Mouse (Mus musculus) lung, embryonic 15.5 days (tissue): ENCODE measurements around the gene Agl. TPM values are rescaled to one million over a fixed set of nuclear protein-coding genes. Genes with fewer than 3 reads are reported as not detected.

Experiments used
- ATAC-seq: fragments of 200-750 bp; cut with Nextera tagmentation; 2 replicates; pipeline ENCODE4 v1.8.0; 2017; ENCODE audit warnings: moderate number of reproducible peaks, borderline replicate concordance; ENCODE audit not compliant: low FRiP score, low TSS enrichment; ENCODE audit errors: extremely low read depth
- H3K27ac ChIP-seq: fragments of 300-500 bp; sonication (generic); 2 replicates; pipeline ENCODE4 v1.5.1; 2015; ENCODE audit warnings: moderate library complexity, mild to moderate bottlenecking, inconsistent platforms
- H3K27me3 ChIP-seq: fragments of 300-500 bp; sonication (generic); 2 replicates; pipeline ENCODE4 v1.6.1; 2015; ENCODE audit warnings: inconsistent platforms
- H3K36me3 ChIP-seq: fragments of 300-500 bp; sonication (generic); 2 replicates; pipeline ENCODE4 v1.6.1; 2015; ENCODE audit warnings: inconsistent platforms
- H3K4me1 ChIP-seq: fragments of 300-500 bp; sonication (generic); 2 replicates; pipeline ENCODE4 v1.6.1; 2015; ENCODE audit warnings: inconsistent platforms
- H3K4me2 ChIP-seq: fragments of 300-500 bp; sonication (generic); 2 replicates; pipeline ENCODE4 v1.6.1; 2015; ENCODE audit warnings: inconsistent platforms, mild to moderate bottlenecking, moderate library complexity
- H3K4me3 ChIP-seq: fragments of 300-500 bp; sonication (generic); 2 replicates; pipeline ENCODE4 v1.5.1; 2015; ENCODE audit warnings: mild to moderate bottlenecking, inconsistent platforms
- H3K9ac ChIP-seq: fragments of 300-500 bp; sonication (generic); 2 replicates; pipeline ENCODE4 v1.6.1; 2015; ENCODE audit warnings: inconsistent platforms
- H3K9me3 ChIP-seq: fragments of 300-500 bp; sonication (generic); 2 replicates; pipeline ENCODE4 v1.6.1; 2016; ENCODE audit warnings: inconsistent platforms
- WGBS: fragments of 180-500 bp; shearing (Covaris S2); methylation state at CpG from one replicate; pipeline ENCODE4 v1.1.7; 2015; 5-methylcytosine and 5-hydroxymethylcytosine counted together
- polyA plus RNA-seq: library from polyadenylated mRNA; unstranded; fragments of >200 nt; fragmentation: Nextera tagmentation; extraction: Ambion mirVana; gene quantifications from 2 replicates; pipeline ENCODE4 v1.2.1, GENCODE M21; 2015

The Agl gene
- polyA plus RNA-seq, 1 experiment from 2014 or later = 17.7 TPM

GRCm38 (mm10) chr3:116726807-116727206 lies 81.2 kb downstream of the Agl start:
- Histone ChIP-seq H3K4me1 (peaks cover 4% of the 10 kb centered on the region; the same call in 1 of the 2 replicates), H3K9ac (no peak overlapping the region), H3K27ac (no peak overlapping the region), H3K4me3 (no peak overlapping the region), H3K9me3 (no peaks in the 10 kb centered on the region), H3K36me3 (no peaks in the 10 kb centered on the region), H3K27me3 (no peaks in the 10 kb centered on the region), H3K4me2 (no peak overlapping the region)
- 38% methylated on average over 9 of the region's 9 CpGs for WGBS
- no peak for ATAC-seq

- Histone ChIP-seq H3K27ac (no peak overlapping the region), H3K9ac (no peak overlapping the region), H3K4me1 (peaks cover 4% of the 10 kb centered on the region; the same call in 1 of the 2 replicates), H3K36me3 (no peaks in the 10 kb centered on the region), H3K4me2 (no peak overlapping the region), H3K9me3 (no peaks in the 10 kb centered on the region), H3K27me3 (no peaks in the 10 kb centered on the region), H3K4me3 (no peak overlapping the region)
- WGBS = 55% methylated on average over 10 of the region's 10 CpGs
- no peak for ATAC-seq
Measured at GRCm38 (mm10) chr3:116723496-116724481, 84.2 kb downstream of the Agl start.

GRCm38 (mm10) chr3:116722980-116723379 lies 85.0 kb downstream of the Agl start:
- no peaks in the 10 kb centered on the region for H3K36me3 ChIP-seq
- H3K9me3 ChIP-seq = no peaks in the 10 kb centered on the region
- H3K4me3 ChIP-seq = no peak overlapping the region
- no peak overlapping the region for H3K27ac ChIP-seq
- no peak for ATAC-seq
- H3K4me1 ChIP-seq = peaks cover 4% of the 10 kb centered on the region; the same call in 1 of the 2 replicates
- 56% methylated on average over 4 of the region's 4 CpGs for WGBS
- no peak overlapping the region for H3K4me2 ChIP-seq
- no peak overlapping the region for H3K9ac ChIP-seq
- H3K27me3 ChIP-seq = no peaks in the 10 kb centered on the region

- H3K27ac ChIP-seq = no peak overlapping the region
- no peak for ATAC-seq
- no peaks in the 10 kb centered on the region for H3K4me1 ChIP-seq
- no peaks in the 10 kb centered on the region for H3K9me3 ChIP-seq
- no peak overlapping the region for H3K4me3 ChIP-seq
- H3K4me2 ChIP-seq = no peak overlapping the region
- no peak overlapping the region for H3K9ac ChIP-seq
- no peaks in the 10 kb centered on the region for H3K36me3 ChIP-seq
- WGBS = 59% methylated on average over 3 of the region's 3 CpGs
- no peaks in the 10 kb centered on the region for H3K27me3 ChIP-seq
Measured at GRCm38 (mm10) chr3:116718951-116719350, 89.0 kb downstream of the Agl start.

GRCm38 (mm10) chr3:116713031-116713430 lies 94.9 kb downstream of the Agl start:
- no peaks in the 10 kb centered on the region for H3K36me3 ChIP-seq
- no peak overlapping the region for H3K27ac ChIP-seq
- H3K9ac ChIP-seq = peak overlapping the region; percentile 90
- H3K4me1 ChIP-seq = peaks cover 14% of the 10 kb centered on the region
- peak overlapping the region; percentile 88 for H3K4me3 ChIP-seq
- H3K27me3 ChIP-seq = no peaks in the 10 kb centered on the region
- peak overlapping the region; percentile 88 for H3K4me2 ChIP-seq
- no peak for ATAC-seq
- no peaks in the 10 kb centered on the region for H3K9me3 ChIP-seq
- WGBS = 18% methylated on average over 5 of the region's 5 CpGs

- Histone ChIP-seq H3K9me3 (no peaks in the 10 kb centered on the region), H3K4me1 (peaks cover 14% of the 10 kb centered on the region), H3K9ac (peak within 1 kb of the TSS; percentile 90), H3K4me3 (peak within 1 kb of the TSS; percentile 88), H3K27me3 (no peaks in the 10 kb centered on the region), H3K4me2 (peak within 1 kb of the TSS; percentile 88), H3K27ac (peak within 1 kb of the TSS; percentile 76), H3K36me3 (no peaks in the 10 kb centered on the region)
- WGBS = 2% methylated on average over 8 of the region's 8 CpGs
- ATAC-seq = peak; percentile 11; the same call in 1 of the 2 replicates
Measured at GRCm38 (mm10) chr3:116712436-116712881, 95.5 kb downstream of the Agl start, which contains the start of gene Slc35a3. TSS of gene Slc35a3 (minus strand) at chr3:116712831.

- H3K4me3 ChIP-seq = peak overlapping the region; percentile 88
- peak overlapping the region; percentile 90 for H3K9ac ChIP-seq
- H3K4me1 ChIP-seq = peaks cover 14% of the 10 kb centered on the region
- WGBS = under 1% methylated on average over 85 of the region's 85 CpGs
- peak; percentile 93 for ATAC-seq
- H3K27ac ChIP-seq = peak overlapping the region; percentile 76
- H3K4me2 ChIP-seq = peak overlapping the region; percentile 88
- H3K9me3 ChIP-seq = no peaks in the 10 kb centered on the region
- H3K36me3 ChIP-seq = no peaks in the 10 kb centered on the region
- no peaks in the 10 kb centered on the region for H3K27me3 ChIP-seq
Measured at GRCm38 (mm10) chr3:116711624-116712435, 96.1 kb downstream of the Agl start.

- peaks cover 14% of the 10 kb centered on the region for H3K4me1 ChIP-seq
- ATAC-seq = no peak
- H3K4me3 ChIP-seq = peak overlapping the region; percentile 88
- H3K9me3 ChIP-seq = no peaks in the 10 kb centered on the region
- 37% methylated on average over 9 of the region's 9 CpGs for WGBS
- peak overlapping the region; percentile 88 for H3K4me2 ChIP-seq
- H3K9ac ChIP-seq = peak overlapping the region; percentile 90; the same call in 1 of the 2 replicates
- H3K36me3 ChIP-seq = 0 out of 2 replicates have a peak, but pooled peaks cover 4% of the 10 kb centered on the region
- H3K27me3 ChIP-seq = no peaks in the 10 kb centered on the region
- H3K27ac ChIP-seq = no peak overlapping the region
Measured at GRCm38 (mm10) chr3:116710941-116711340, 97.0 kb downstream of the Agl start.

GRCm38 (mm10) chr3:116705637-116706204 lies 102.2 kb downstream of the Agl start:
- Histone ChIP-seq H3K4me3 (no peak overlapping the region), H3K27me3 (no peaks in the 10 kb centered on the region)
- 90% methylated on average over 1 of the region's 1 CpGs for WGBS

GRCm38 (mm10) chr3:116703835-116704234 lies 104.1 kb downstream of the Agl start:
- H3K9me3 ChIP-seq = no peaks in the 10 kb centered on the region
- 91% methylated on average over 5 of the region's 5 CpGs for WGBS
- ATAC-seq = no peak

More at GRCm38 (mm10) chr3:116705637-116706204, 102.2 kb downstream of the Agl start:
- H3K9me3 ChIP-seq = no peaks in the 10 kb centered on the region
- peaks cover under 1% of the 10 kb centered on the region for H3K4me1 ChIP-seq
- 0 out of 2 replicates have a peak, but pooled peaks cover 4% of the 10 kb centered on the region for H3K36me3 ChIP-seq
- ATAC-seq = no peak
- no peak overlapping the region for H3K4me2 ChIP-seq
- H3K27ac ChIP-seq = no peak overlapping the region
- no peak overlapping the region for H3K9ac ChIP-seq

GRCm38 (mm10) chr3:116702647-116703272 lies 105.2 kb downstream of the Agl start:
- ATAC-seq = no peak

More at GRCm38 (mm10) chr3:116703835-116704234, 104.1 kb downstream of the Agl start:
- Histone ChIP-seq H3K4me3 (no peak overlapping the region), H3K4me2 (no peak overlapping the region), H3K9ac (no peak overlapping the region), H3K27ac (no peak overlapping the region), H3K36me3 (0 out of 2 replicates have a peak, but pooled peaks cover 4% of the 10 kb centered on the region), H3K27me3 (no peaks in the 10 kb centered on the region), H3K4me1 (no peaks in the 10 kb centered on the region)

More at GRCm38 (mm10) chr3:116702647-116703272, 105.2 kb downstream of the Agl start:
- Histone ChIP-seq H3K27me3 (no peaks in the 10 kb centered on the region), H3K9ac (no peak overlapping the region), H3K4me1 (no peaks in the 10 kb centered on the region), H3K4me3 (no peak overlapping the region), H3K4me2 (no peak overlapping the region), H3K9me3 (no peaks in the 10 kb centered on the region), H3K27ac (no peak overlapping the region), H3K36me3 (0 out of 2 replicates have a peak, but pooled peaks cover 4% of the 10 kb centered on the region)
- 70% methylated on average over 1 of the region's 1 CpGs for WGBS
